Mouse (Mus musculus): ENCODE measurements around the gene Tsg101.
"Not testable (repeated sequence)": the region's sequence is repeated elsewhere in the genome, so short reads cannot be mapped to it uniquely, and the experiment has no call there.

Tsg101 gene

GRCm38 (mm10) chr7:46919551-46920176, at the start of gene Tsg101:
TSS of gene Tsg101 (minus strand) at chr7:46919969.
- DNase-seq: peak; percentile 94 to 97

GRCm38 (mm10) chr7:46964070-46964469, 44.3 kb upstream of the Tsg101 start:
- no peak for DNase-seq

- DNase-seq: peak; percentile 70 to 81
Observed at GRCm38 (mm10) chr7:46962806-46963618, 43.2 kb upstream of the Tsg101 start.

DNA sequence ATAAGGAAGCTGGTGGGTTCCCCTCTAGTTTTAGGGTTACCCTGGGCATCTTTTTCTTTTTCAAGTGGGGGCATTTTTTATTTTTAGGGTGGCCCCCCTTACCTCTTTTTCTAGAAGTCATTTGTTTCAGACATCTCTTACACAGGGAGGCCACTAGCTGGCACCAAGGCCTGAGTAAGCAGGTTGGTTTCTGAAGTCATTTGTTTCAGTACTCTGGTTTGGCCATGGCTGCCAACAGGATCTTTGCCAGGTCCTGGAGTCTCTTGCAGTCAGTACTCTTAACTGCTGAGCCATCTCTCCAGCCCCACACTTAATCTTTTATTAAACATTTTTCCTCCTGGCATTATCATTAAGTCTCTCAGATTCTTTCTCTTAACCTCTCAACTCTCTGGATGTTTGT, 42.4 kb upstream of the Tsg101 start:
- DNase-seq: peak; percentile 31 to 49

DNA sequence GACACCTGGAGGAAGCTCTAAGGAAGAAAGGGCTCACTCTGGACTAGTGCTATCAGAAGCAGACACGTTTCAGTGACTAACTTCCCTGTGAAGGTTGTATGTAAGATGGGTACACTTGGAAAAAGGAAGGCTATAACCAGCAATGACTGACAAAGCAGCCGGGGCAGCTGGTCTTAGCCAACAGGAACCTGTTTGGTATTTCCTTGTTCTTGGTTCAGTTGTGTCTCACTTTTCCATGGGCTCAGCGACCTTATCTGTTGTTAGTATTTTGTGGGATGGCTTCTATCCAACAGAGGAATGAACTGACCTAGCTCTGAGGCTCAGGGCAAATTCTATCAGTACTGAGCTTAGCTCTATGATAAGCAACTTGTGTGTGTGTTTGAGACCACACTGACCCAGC, 41.2 kb upstream of the Tsg101 start:
- no peak for DNase-seq

DNA sequence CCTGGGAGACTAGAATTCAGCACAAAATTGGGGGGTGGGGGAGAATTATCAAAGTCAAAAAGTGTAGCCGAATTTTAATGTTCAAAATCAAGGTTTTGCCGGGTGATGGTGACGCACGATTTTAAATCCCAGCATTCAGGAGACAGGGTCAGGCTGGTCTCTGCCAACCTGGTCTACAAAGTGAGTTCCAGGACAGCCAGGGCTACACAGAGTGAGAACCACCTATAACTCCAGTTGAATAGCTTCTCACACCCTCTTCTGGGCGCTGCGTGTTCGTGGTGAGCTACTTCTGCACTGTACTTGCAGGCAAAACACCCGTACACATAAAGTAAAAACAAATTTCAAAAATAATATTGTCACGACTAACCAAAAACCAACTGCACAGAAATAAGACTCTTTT, 39.1 kb upstream of the Tsg101 start:
- no peak for DNase-seq

GRCm38 (mm10) chr7:46957831-46958691, 38.3 kb upstream of the Tsg101 start, which contains the start of gene Uevld:
TSS of gene Uevld (minus strand) at chr7:46958527.
- DNase-seq: peak; percentile 98

- DNase-seq: peak; percentile 52 to 72
Observed at GRCm38 (mm10) chr7:46935847-46936246, 16.1 kb upstream of the Tsg101 start.

DNA sequence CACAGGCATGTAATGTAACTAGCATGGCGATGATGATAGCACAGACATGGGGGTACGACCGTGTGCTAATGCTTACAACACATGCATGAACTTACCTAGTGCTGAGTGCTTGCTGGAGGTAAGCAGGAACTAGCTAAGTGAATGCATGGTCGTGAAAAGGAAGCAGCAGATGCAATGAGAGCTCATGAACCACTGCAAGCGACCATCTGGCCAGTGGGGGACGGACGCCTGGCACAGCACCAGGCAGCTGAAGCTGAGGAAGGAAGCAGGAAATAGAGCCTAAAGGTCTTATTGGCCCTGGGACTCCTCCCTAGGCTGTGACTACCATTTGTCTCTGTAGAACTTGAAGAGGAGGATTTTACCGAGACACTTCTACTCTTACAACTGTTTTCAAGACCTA, 15.0 kb upstream of the Tsg101 start:
- DNase-seq: no peak

DNA sequence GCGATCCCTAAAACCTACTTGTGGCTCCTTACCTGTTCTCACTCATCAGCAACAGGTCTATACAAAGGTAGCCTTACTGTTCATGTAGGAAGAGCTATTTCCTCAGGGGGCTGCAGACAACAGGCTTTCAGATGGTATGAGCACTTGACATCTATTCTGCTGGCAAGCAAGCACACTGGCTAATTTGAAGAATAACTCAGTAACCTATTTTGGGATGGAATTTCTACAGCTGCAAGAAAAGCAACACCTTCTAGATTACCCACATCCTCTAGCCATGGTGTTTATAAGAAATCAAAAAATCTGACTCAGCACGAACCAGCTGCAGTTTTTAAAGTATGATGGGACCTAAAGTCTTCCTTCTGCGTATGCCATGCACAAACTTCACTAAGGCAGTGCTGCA, 11.6 kb upstream of the Tsg101 start:
- DNase-seq: no peak

GRCm38 (mm10) chr7:46928291-46928690, 8.5 kb upstream of the Tsg101 start:
- no peak for DNase-seq

DNA sequence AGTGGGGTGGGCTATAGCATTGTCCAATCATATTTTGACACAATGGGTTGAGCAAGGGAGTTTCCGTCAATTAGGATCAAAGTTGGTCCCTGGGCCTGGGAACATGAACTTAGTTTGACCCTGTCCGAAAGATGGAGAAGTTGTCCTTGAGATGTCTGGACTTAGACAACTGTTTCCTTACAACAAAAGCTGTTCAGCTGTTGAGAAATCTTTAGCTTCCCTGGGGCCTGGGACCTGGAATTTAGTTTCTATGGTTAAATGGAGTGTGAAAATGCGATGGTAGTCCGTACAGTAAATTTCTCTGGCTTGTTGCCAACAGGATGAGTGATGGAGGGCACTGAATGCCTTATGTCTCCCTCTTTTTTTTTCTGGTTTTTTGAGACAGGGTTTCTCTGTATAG, 2.3 kb upstream of the Tsg101 start:
- DNase-seq: no peak

GRCm38 (mm10) chr7:46918678-46919371, 944 bp downstream of the Tsg101 start:
- no peak for DNase-seq

DNA sequence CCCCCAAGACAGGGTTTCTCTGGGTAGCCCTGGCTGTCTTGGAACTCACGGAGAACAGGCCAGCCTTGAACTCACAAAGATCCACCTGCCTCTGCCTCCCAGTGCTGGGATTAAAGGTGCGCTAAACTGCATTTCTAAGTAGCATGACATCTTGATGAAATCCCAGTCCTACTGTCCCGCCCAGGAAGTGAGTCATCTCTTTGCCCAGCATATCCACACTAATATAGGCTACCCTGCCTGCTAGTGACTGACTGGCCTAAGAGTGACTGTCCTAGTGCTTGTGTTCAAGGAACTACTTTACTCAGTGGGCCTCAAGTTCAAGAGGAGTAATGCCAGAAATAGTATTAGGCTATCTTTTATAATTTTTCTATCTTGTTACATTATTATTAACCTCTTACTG, 3.4 kb downstream of the Tsg101 start:
- no peak for DNase-seq

DNA sequence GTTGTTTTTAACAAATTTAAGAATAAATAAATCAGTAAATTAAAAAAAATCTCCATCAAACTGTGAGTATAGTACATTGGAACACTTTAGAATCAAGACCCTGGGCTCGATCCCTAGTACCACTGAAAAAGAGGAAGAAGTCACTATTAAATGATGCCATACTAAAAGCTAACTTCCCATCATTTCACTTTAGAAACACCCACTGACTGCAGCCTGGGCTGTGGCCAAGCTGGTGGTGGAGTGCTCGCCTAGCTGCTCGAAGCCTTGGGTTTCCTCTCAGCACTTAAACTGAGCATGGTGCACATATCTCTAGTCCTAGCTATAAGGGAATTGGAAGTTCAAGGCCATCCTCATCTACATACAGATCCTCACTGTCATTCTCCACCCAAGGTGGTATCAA, 8.5 kb downstream of the Tsg101 start:
- no peak for DNase-seq

DNA sequence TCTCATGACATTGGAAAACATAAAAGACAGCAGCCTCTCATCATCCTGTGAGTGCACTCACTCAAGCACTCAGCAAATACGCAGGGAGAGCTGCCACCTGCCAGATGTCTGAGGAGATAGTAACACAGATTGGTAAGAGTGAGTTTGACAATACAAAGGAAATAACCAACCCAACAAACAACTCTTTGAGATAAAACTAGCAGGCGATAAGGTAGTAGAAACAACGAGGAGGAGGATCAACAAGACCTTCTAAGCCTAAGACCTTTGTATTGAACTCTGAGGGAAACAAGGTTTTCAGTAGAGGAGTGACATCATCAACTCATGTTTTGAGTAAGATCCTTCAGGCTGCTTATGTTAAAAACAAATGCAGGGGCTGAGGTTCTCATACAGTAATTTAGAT, 20.4 kb downstream of the Tsg101 start:
- no peak for DNase-seq

- no peak for DNase-seq
Observed at GRCm38 (mm10) chr7:46895511-46895910, 24.3 kb downstream of the Tsg101 start.

- DNase-seq: no peak
Observed at GRCm38 (mm10) chr7:46883304-46883703, 36.5 kb downstream of the Tsg101 start.

- DNase-seq: not testable (repeated sequence)
Observed at GRCm38 (mm10) chr7:46881941-46882340, 37.8 kb downstream of the Tsg101 start.

- DNase-seq: no peak
Observed at GRCm38 (mm10) chr7:46880992-46881391, 38.8 kb downstream of the Tsg101 start.

- DNase-seq: peak; percentile 47 to 49
Observed at GRCm38 (mm10) chr7:46879851-46880250, 39.9 kb downstream of the Tsg101 start.

DNA sequence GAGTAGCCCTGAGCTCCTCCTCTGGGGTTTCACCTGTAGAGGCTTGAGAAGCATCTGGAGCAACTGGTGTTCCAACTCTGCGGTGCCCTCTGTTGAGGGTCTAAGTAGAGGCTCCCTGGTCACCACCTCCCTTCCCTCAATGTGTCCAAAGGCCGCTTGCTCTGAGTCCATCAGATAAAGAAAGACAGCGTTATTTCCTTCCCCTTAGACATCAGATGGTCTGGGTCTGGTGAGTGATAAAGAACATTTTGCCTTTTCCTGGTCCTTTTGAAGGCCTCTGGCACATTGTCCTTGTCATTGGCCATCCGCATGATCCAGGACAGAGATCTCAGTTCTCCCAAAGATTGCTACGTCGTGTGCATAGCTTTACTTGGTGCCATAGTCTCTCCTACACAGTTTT, 42.5 kb downstream of the Tsg101 start:
- DNase-seq: no peak

DNA sequence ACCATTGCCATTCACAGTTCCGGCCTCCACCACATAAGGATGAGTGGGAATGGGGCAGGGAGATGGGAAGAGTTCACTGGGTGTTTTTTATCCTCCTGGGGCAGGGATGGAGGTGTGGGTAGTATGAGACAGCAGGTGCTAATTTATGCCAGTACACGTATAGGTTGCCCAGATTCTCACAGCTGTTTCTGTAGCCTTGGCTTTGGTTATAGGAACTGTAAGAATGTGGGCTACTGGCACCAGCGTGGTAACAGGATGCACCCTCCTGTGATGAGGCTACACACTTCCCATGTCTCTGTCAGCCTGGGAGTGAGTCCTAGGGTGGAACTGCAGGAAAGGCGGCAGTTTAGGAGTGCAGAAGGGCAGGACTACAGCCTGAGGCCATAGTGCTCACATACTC, 42.9 kb downstream of the Tsg101 start:
- DNase-seq: no peak
